Mouse (Mus musculus) bone marrow macrophage, adult 2 months (primary cell): ENCODE data around the gene Rbms3.

Source experiments
- CTCF ChIP-seq: IDR thresholded peaks from 2 replicates; pipeline ENCODE4 v1.5.1; 2012; ENCODE audit warnings: low read depth, mild to moderate bottlenecking, low read length, moderate library complexity
- POLR2A ChIP-seq: IDR thresholded peaks from 2 replicates; pipeline ENCODE4 v1.6.1; 2012; ENCODE audit warnings: mild to moderate bottlenecking, low read depth, low read length, borderline replicate concordance

DNA sequence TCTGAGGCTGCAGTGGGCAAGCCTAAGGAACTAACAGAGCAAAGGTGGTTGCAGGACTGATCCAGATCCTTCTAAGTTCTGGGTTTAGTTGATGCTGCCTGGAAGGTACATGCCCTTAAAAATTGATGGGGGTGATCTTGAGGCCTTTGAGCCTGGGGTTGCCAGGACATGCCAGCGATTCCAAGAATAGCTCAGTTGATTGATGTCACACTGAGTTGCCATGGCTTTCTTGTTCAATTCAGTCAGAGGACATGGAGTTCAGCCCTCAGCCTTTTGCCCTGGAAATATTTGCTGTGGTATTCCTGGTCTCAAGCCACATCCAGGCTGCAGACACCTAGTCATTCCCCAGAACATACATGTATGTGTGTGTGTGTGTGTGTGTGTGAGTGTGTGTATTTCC, 927.1 kb downstream of the Rbms3 start:
- TF ChIP-seq CTCF (no peak), POLR2A (no peak)
